Mouse (Mus musculus) cerebellum, postnatal 25 days (tissue): ENCODE data around the gene Arsb.

ENCODE experiments used
- DNase-seq, 2 experiments: peaks; one replicate each; pipeline ENCODE4 v3.0.0; 2021; ENCODE audit warnings: mixed read lengths in 2 of 2

Arsb gene

GRCm38 (mm10) chr13:93846831-93847518, 75.5 kb downstream of the Arsb start:
- no peak for DNase-seq

GRCm38 (mm10) chr13:93847614-93848013, 76.2 kb downstream of the Arsb start:
- DNase-seq = no peak

- DNase-seq = no peak
These were observed 77.2 kb downstream of the Arsb start for GRCm38 (mm10) chr13:93848615-93849014.

GRCm38 (mm10) chr13:93849751-93850355, 78.4 kb downstream of the Arsb start:
- no peak for DNase-seq

GRCm38 (mm10) chr13:93850674-93851073, 79.2 kb downstream of the Arsb start:
- no peak for DNase-seq

GRCm38 (mm10) chr13:93852419-93853138, 81.1 kb downstream of the Arsb start:
- peak; percentile 47 to 58 for DNase-seq

- DNase-seq = no peak
These were observed 82.3 kb downstream of the Arsb start for GRCm38 (mm10) chr13:93853767-93854166.

GRCm38 (mm10) chr13:93854325-93854724, 82.9 kb downstream of the Arsb start:
- DNase-seq = no peak

GRCm38 (mm10) chr13:93854966-93855562, 83.6 kb downstream of the Arsb start:
- no peak for DNase-seq

- DNase-seq = peak in 1 of 2 experiments; percentile 61
These were observed 84.3 kb downstream of the Arsb start for GRCm38 (mm10) chr13:93855701-93856183.

- DNase-seq = no peak
These were observed 89.8 kb downstream of the Arsb start for GRCm38 (mm10) chr13:93861211-93861610.

- no peak for DNase-seq
These were observed 92.8 kb downstream of the Arsb start for GRCm38 (mm10) chr13:93864066-93864740.

GRCm38 (mm10) chr13:93866638-93867037, 95.2 kb downstream of the Arsb start:
- peak in 1 of 2 experiments; percentile 25 for DNase-seq

- DNase-seq = no peak
These were observed 100.3 kb downstream of the Arsb start for GRCm38 (mm10) chr13:93871681-93872080.

GRCm38 (mm10) chr13:93872591-93872990, 101.2 kb downstream of the Arsb start:
- DNase-seq = peak; percentile 40 to 59

- DNase-seq = no peak
These were observed 106.5 kb downstream of the Arsb start for GRCm38 (mm10) chr13:93877924-93878323.

GRCm38 (mm10) chr13:93879426-93879825, 108.0 kb downstream of the Arsb start:
- peak; percentile 42 to 65 for DNase-seq

- DNase-seq = no peak
These were observed 110.7 kb downstream of the Arsb start for GRCm38 (mm10) chr13:93882132-93882531.

- no peak for DNase-seq
These were observed 115.6 kb downstream of the Arsb start for GRCm38 (mm10) chr13:93886999-93887398.

- no peak for DNase-seq
These were observed 116.8 kb downstream of the Arsb start for GRCm38 (mm10) chr13:93888196-93888595.

- DNase-seq = peak; percentile 48 to 64
These were observed 117.5 kb downstream of the Arsb start for GRCm38 (mm10) chr13:93888916-93889315.

GRCm38 (mm10) chr13:93889991-93890390, 118.6 kb downstream of the Arsb start:
- no peak for DNase-seq

GRCm38 (mm10) chr13:93891276-93891675, 119.8 kb downstream of the Arsb start:
- DNase-seq = no peak
